Mouse (Mus musculus) thymus, adult 2 months (tissue): Measurements from ENCODE around the gene Prrt1. TPM values are rescaled to one million over a fixed set of nuclear protein-coding genes. Genes with fewer than 3 reads are reported as not detected.

Experiments
- DNase-seq: peaks from one replicate; pipeline ENCODE4 v3.0.0; 2021
- H3K27ac ChIP-seq: fragments of 200-500 bp; 2 replicates; pipeline ENCODE4 v1.5.1; 2012; ENCODE audit warnings: low read length, control low read depth; ENCODE audit not compliant: control insufficient read depth, insufficient read depth
- H3K27me3 ChIP-seq: fragments of 200-500 bp; 2 replicates; pipeline ENCODE4 v1.6.1; 2012; ENCODE audit warnings: mild to moderate bottlenecking, low read length, moderate library complexity, mixed read lengths; ENCODE audit not compliant: control insufficient read depth, insufficient read depth
- H3K36me3 ChIP-seq: fragments of 200-500 bp; 2 replicates; pipeline ENCODE4 v1.6.1; 2012; ENCODE audit warnings: mild to moderate bottlenecking, low read length, moderate library complexity; ENCODE audit not compliant: control insufficient read depth, insufficient read depth
- H3K4me1 ChIP-seq: fragments of 200-500 bp; replicated peaks from 2 replicates; pipeline ENCODE4 v1.6.1; 2012; ENCODE audit warnings: low read length; ENCODE audit not compliant: control insufficient read depth, insufficient read depth
- H3K4me3 ChIP-seq: fragments of 200-500 bp; 2 replicates; pipeline ENCODE4 v1.5.1; 2012; ENCODE audit warnings: mild to moderate bottlenecking, low read length, control low read depth, moderate library complexity; ENCODE audit not compliant: control insufficient read depth, insufficient read depth
- CTCF ChIP-seq: fragments of 200-500 bp; IDR thresholded peaks from 2 replicates; pipeline ENCODE4 v1.5.1; 2012; ENCODE audit warnings: mild to moderate bottlenecking, control low read depth, low read length, moderate library complexity, borderline replicate concordance; ENCODE audit not compliant: control insufficient read depth, poor library complexity, insufficient read depth; ENCODE audit errors: extremely low read depth
- POLR2A ChIP-seq: fragments of 200-500 bp; IDR thresholded peaks from 2 replicates; pipeline ENCODE4 v1.6.1; 2012; ENCODE audit warnings: mild to moderate bottlenecking, low read length, control low read depth, moderate library complexity; ENCODE audit not compliant: control insufficient read depth, poor library complexity, insufficient read depth; ENCODE audit errors: extremely low read depth
- WGBS: fragments of 180-500 bp; shearing (Covaris S2); methylation state at CpG from one replicate; pipeline ENCODE4 v1.1.7; 2018; 5-methylcytosine and 5-hydroxymethylcytosine counted together
- polyA plus RNA-seq: library from polyadenylated mRNA; depleted of rRNA; stranded (reverse); fragments of >200 nt; gene quantifications from 2 replicates; pipeline ENCODE4 v1.2.3, GENCODE M21; 2012; rRNA removed

Gene Prrt1
- polyA plus RNA-seq: 361 and 385 TPM in 2 replicates

DNA sequence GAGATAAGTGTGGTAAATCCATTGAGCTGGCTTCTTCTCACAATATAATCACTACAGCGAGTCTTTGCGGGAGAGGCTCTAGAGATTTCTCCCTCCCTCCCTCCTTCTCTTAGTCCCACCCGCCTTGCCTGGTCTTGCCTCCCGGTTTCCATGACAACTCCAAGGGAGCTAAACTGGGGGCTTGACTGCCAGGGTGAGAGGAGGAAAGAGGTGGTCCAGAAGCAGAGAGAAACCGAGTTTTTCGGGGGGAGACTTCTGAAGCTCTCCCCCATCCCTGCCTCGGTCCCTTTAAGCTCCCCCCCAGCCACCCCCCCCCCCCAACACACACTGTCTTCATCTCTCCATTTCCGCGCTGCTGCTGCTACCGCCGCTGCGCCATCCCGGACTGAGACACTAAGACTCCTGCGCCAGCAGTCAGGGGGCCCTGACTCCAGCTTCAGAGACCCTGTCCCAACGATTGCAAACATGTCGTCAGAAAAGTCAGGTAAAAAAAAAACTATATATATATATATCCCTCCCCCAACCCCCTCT lies at the start of gene Prrt1:
Gene Prrt1, plus strand, starts transcription at position 313 of the 531 bp plus-strand sequence.
- 6% methylated on average over 16 of the region's 16 CpGs for WGBS
- DNase-seq: peak; percentile 51
- peak within 1 kb of the TSS; percentile 95 for H3K27ac ChIP-seq
- peak; percentile 54; the same call in 1 of the 2 replicates for TF ChIP-seq POLR2A
- TF ChIP-seq CTCF: no peak
- H3K27me3 ChIP-seq: no peaks in the 10 kb centered on the region
- peaks cover 40% of the 10 kb centered on the region for H3K4me1 ChIP-seq
- H3K4me3 ChIP-seq: peak within 1 kb of the TSS; percentile 97
- H3K36me3 ChIP-seq: no peaks in the 10 kb centered on the region

GRCm38 (mm10) chr17:34582528-34582927 lies 46.8 kb upstream of the Prrt1 start:
- H3K27me3 ChIP-seq: no peaks in the 10 kb centered on the region
- H3K36me3 ChIP-seq: no peaks in the 10 kb centered on the region
- WGBS: 95% methylated on average over 12 of the region's 12 CpGs
- H3K27ac ChIP-seq: no peak overlapping the region
- TF ChIP-seq CTCF (no peak), POLR2A (no peak)
- peaks cover 14% of the 10 kb centered on the region for H3K4me1 ChIP-seq
- no peak overlapping the region for H3K4me3 ChIP-seq
- DNase-seq: no peak

DNA sequence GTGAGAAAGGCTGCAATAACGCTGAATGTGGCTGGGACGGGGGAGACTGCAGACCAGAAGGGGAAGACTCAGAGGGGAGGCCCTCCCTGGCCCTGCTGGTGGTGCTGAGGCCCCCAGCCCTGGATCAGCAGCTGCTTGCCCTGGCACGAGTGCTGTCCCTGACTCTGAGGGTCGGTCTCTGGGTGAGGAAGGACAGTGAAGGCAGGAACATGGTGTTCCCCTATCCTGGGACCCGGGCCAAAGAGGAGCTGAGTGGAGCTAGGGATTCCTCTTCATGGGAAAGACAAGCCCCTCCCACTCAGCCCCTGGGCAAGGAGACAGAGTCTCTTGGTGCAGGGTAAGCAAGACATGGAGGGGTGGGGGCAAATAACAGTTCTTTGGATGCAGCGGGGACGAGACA lies 45.9 kb upstream of the Prrt1 start:
- H3K36me3 ChIP-seq: no peaks in the 10 kb centered on the region
- H3K4me3 ChIP-seq: no peak overlapping the region
- no peak overlapping the region for H3K27ac ChIP-seq
- 83% methylated on average over 7 of the region's 7 CpGs for WGBS
- no peak for DNase-seq
- TF ChIP-seq POLR2A: no peak
- no peak for TF ChIP-seq CTCF
- peaks cover 16% of the 10 kb centered on the region for H3K4me1 ChIP-seq
- H3K27me3 ChIP-seq: no peaks in the 10 kb centered on the region

- Histone ChIP-seq H3K4me3 (no peak overlapping the region), H3K27ac (no peak overlapping the region), H3K36me3 (no peaks in the 10 kb centered on the region), H3K27me3 (no peaks in the 10 kb centered on the region), H3K4me1 (peaks cover 19% of the 10 kb centered on the region)
- TF ChIP-seq POLR2A (no peak), CTCF (no peak)
- WGBS: 96% methylated on average over 8 of the region's 8 CpGs
- DNase-seq: no peak
Observed at GRCm38 (mm10) chr17:34583819-34584218, 45.5 kb upstream of the Prrt1 start.

DNA sequence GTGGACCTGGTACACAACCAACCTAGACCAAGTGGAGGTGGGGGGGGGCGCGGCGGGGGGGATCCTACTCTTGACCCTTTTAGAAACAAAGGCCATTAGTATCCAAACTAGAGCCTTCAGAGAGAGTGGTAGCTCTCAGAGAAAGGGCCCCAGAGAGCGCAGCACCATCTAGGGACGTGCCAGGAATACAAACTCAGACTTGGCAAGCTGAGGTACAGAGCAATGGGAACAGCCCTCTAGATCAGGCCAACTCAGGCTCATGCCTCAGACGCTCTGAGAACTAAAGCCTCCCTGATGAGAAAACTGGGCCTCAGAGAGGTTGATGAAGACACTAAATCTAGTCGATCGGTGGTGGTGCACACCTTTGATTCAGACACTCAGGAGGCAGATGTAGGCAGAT lies 44.2 kb upstream of the Prrt1 start:
- 96% methylated on average over 8 of the region's 8 CpGs for WGBS

GRCm38 (mm10) chr17:34585877-34586771 lies 43.2 kb upstream of the Prrt1 start:
- 49% methylated on average over 32 of the region's 32 CpGs for WGBS
- Histone ChIP-seq H3K27ac (no peak overlapping the region), H3K36me3 (no peaks in the 10 kb centered on the region), H3K27me3 (no peaks in the 10 kb centered on the region), H3K4me1 (peaks cover 23% of the 10 kb centered on the region), H3K4me3 (0 out of 2 replicates have a peak overlapping the region, but pooled peaks have one; percentile 79)
- TF ChIP-seq CTCF (no peak), POLR2A (no peak)
- no peak for DNase-seq

More for the DNA sequence above, 44.2 kb upstream of the Prrt1 start:
- Histone ChIP-seq H3K4me3 (no peak overlapping the region), H3K27ac (no peak overlapping the region), H3K36me3 (no peaks in the 10 kb centered on the region), H3K27me3 (no peaks in the 10 kb centered on the region), H3K4me1 (peaks cover 20% of the 10 kb centered on the region)
- DNase-seq: no peak
- TF ChIP-seq POLR2A: no peak
- no peak for TF ChIP-seq CTCF
